Mouse (Mus musculus): ENCODE results near the gene Ablim1. TPM values are rescaled to one million over a fixed set of nuclear protein-coding genes. Genes with fewer than 3 reads are reported as not detected.

Ablim1 gene
- total and polyA plus RNA-seq, 3 experiments = 101 to 454 (median 418) TPM

GRCm38 (mm10) chr19:57007291-57007690 is 307.4 kb downstream of the Ablim1 start:
- Histone ChIP-seq H3K4me3 (peak overlapping the region; percentile 74), H3K27ac (peak overlapping the region; percentile 12; the same call in 1 of the 2 replicates), H3K79me2 (replicated peaks; ENCODE audit: control insufficient read depth, insufficient read depth, low read length) (no peaks in the 10 kb centered on the region), H3K27me3 (ENCODE audit: control insufficient read depth, insufficient read depth, low read length) (peaks cover 6% of the 10 kb centered on the region), H3K4me1 (ENCODE audit: control insufficient read depth, insufficient read depth, low read length) (peaks cover 3% of the 10 kb centered on the region; the same call in 1 of the 2 replicates), H3K9ac (ENCODE audit: low read depth, low read length) (peak overlapping the region; percentile 76), H3K36me3 (ENCODE audit: control insufficient read depth, insufficient read depth, low read length) (no peaks in the 10 kb centered on the region)
- 65% methylated on average over 16 of the region's 16 CpGs for WGBS
- peak; percentile 56 to 57 for DNase-seq
- peak; percentile 40 for TF ChIP-seq CTCF (IDR thresholded peaks at IDR 0.05)
- TF ChIP-seq POLR2A (IDR thresholded peaks at IDR 0.05; ENCODE audit: insufficient read depth, low read depth, low read length) = no peak
- TF ChIP-seq EP300 (IDR thresholded peaks at IDR 0.05; ENCODE audit: insufficient read depth, low read depth, low read length) = no peak
- intact Hi-C loops (cut with DNase I) = loop anchor here (5.0 kb wide), 1 partner anchor 65 kb away; no protein-coding TSS in a partner anchor

GRCm38 (mm10) chr19:57006841-57007240 is 307.9 kb downstream of the Ablim1 start:
- WGBS = 63% methylated on average over 13 of the region's 13 CpGs
- DNase-seq = no peak
- Histone ChIP-seq H3K4me3 (no peak overlapping the region; the same call in 1 of the 2 replicates), H3K79me2 (replicated peaks; ENCODE audit: control insufficient read depth, insufficient read depth, low read length) (no peaks in the 10 kb centered on the region), H3K27me3 (ENCODE audit: control insufficient read depth, insufficient read depth, low read length) (peaks cover 6% of the 10 kb centered on the region), H3K36me3 (ENCODE audit: control insufficient read depth, insufficient read depth, low read length) (no peaks in the 10 kb centered on the region), H3K27ac (peak overlapping the region; percentile 26), H3K4me1 (ENCODE audit: control insufficient read depth, insufficient read depth, low read length) (peaks cover 3% of the 10 kb centered on the region; the same call in 1 of the 2 replicates), H3K9ac (ENCODE audit: low read depth, low read length) (no peak overlapping the region)
- intact Hi-C loops (cut with DNase I) = loop anchor here (5.0 kb wide), 1 partner anchor 65 kb away; no protein-coding TSS in a partner anchor
- TF ChIP-seq EP300 (IDR thresholded peaks at IDR 0.05; ENCODE audit: insufficient read depth, low read depth, low read length) (no peak), POLR2A (IDR thresholded peaks at IDR 0.05; ENCODE audit: insufficient read depth, low read depth, low read length) (no peak), CTCF (IDR thresholded peaks at IDR 0.05) (no peak)

- no peaks in the 10 kb centered on the region for H3K79me2 ChIP-seq (replicated peaks; ENCODE audit: control insufficient read depth, insufficient read depth, low read length)
- H3K4me3 ChIP-seq = no peak overlapping the region
- no peak overlapping the region for H3K9ac ChIP-seq (ENCODE audit: low read depth, low read length)
- 57% methylated on average over 4 of the region's 4 CpGs for WGBS
- intact Hi-C loops (cut with DNase I) = loop anchor here (5.0 kb wide), 1 partner anchor 63 kb away; no protein-coding TSS in a partner anchor
- peaks cover 6% of the 10 kb centered on the region for H3K27me3 ChIP-seq (ENCODE audit: control insufficient read depth, insufficient read depth, low read length)
- peaks cover 3% of the 10 kb centered on the region; the same call in 1 of the 2 replicates for H3K4me1 ChIP-seq (ENCODE audit: control insufficient read depth, insufficient read depth, low read length)
- 0 out of 2 replicates have a peak, but pooled peaks have one; percentile 33 for TF ChIP-seq EP300 (IDR thresholded peaks at IDR 0.05; ENCODE audit: insufficient read depth, low read depth, low read length)
- no peak for TF ChIP-seq POLR2A (IDR thresholded peaks at IDR 0.05; ENCODE audit: insufficient read depth, low read depth, low read length)
- DNase-seq = peak; percentile 76 to 80
- H3K27ac ChIP-seq = no peak overlapping the region
- no peaks in the 10 kb centered on the region for H3K36me3 ChIP-seq (ENCODE audit: control insufficient read depth, insufficient read depth, low read length)
Measured at GRCm38 (mm10) chr19:57005062-57005461, 309.7 kb downstream of the Ablim1 start.

- TF ChIP-seq EP300 (IDR thresholded peaks at IDR 0.05; ENCODE audit: insufficient read depth, low read depth, low read length) = no peak
- peaks cover 3% of the 10 kb centered on the region; the same call in 1 of the 2 replicates for H3K4me1 ChIP-seq (ENCODE audit: control insufficient read depth, insufficient read depth, low read length)
- peak overlapping the region; percentile 40 for H3K27ac ChIP-seq
- H3K9ac ChIP-seq (ENCODE audit: low read depth, low read length) = no peak overlapping the region
- DNase-seq = peak in 1 of 2 experiments; percentile 40
- no peak overlapping the region for H3K4me3 ChIP-seq
- peaks cover 6% of the 10 kb centered on the region for H3K27me3 ChIP-seq (ENCODE audit: control insufficient read depth, insufficient read depth, low read length)
- H3K79me2 ChIP-seq (replicated peaks; ENCODE audit: control insufficient read depth, insufficient read depth, low read length) = no peaks in the 10 kb centered on the region
- intact Hi-C loops (cut with DNase I) = no loop called here
- H3K36me3 ChIP-seq (ENCODE audit: control insufficient read depth, insufficient read depth, low read length) = no peaks in the 10 kb centered on the region
- WGBS = 44% methylated on average over 7 of the region's 7 CpGs
Measured at GRCm38 (mm10) chr19:57003460-57003810, 311.3 kb downstream of the Ablim1 start.

GRCm38 (mm10) chr19:57002741-57003459 is 311.8 kb downstream of the Ablim1 start:
- Histone ChIP-seq H3K36me3 (ENCODE audit: control insufficient read depth, insufficient read depth, low read length) (no peaks in the 10 kb centered on the region), H3K4me3 (no peak overlapping the region), H3K79me2 (replicated peaks; ENCODE audit: control insufficient read depth, insufficient read depth, low read length) (no peaks in the 10 kb centered on the region), H3K27ac (peak overlapping the region; percentile 40), H3K27me3 (ENCODE audit: control insufficient read depth, insufficient read depth, low read length) (peaks cover 3% of the 10 kb centered on the region), H3K9ac (ENCODE audit: low read depth, low read length) (no peak overlapping the region), H3K4me1 (ENCODE audit: control insufficient read depth, insufficient read depth, low read length) (peaks cover 3% of the 10 kb centered on the region; the same call in 1 of the 2 replicates)
- 64% methylated on average over 12 of the region's 12 CpGs for WGBS
- intact Hi-C loops (cut with DNase I) = no loop called here
- no peak for DNase-seq
- TF ChIP-seq POLR2A (IDR thresholded peaks at IDR 0.05; ENCODE audit: insufficient read depth, low read depth, low read length) = no peak
- no peak for TF ChIP-seq EP300 (IDR thresholded peaks at IDR 0.05; ENCODE audit: insufficient read depth, low read depth, low read length)
- TF ChIP-seq CTCF (IDR thresholded peaks at IDR 0.05) = no peak

GRCm38 (mm10) chr19:57001926-57002325 is 312.8 kb downstream of the Ablim1 start:
- DNase-seq = no peak
- no peaks in the 10 kb centered on the region for H3K79me2 ChIP-seq (replicated peaks; ENCODE audit: control insufficient read depth, insufficient read depth, low read length)
- no peaks in the 10 kb centered on the region for H3K27me3 ChIP-seq (ENCODE audit: control insufficient read depth, insufficient read depth, low read length)
- intact Hi-C loops (cut with DNase I) = no loop called here
- H3K4me3 ChIP-seq = no peak overlapping the region
- H3K4me1 ChIP-seq (ENCODE audit: control insufficient read depth, insufficient read depth, low read length) = peaks cover 6% of the 10 kb centered on the region; the same call in 1 of the 2 replicates
- H3K36me3 ChIP-seq (ENCODE audit: control insufficient read depth, insufficient read depth, low read length) = no peaks in the 10 kb centered on the region
- no peak for TF ChIP-seq CTCF (IDR thresholded peaks at IDR 0.05)
- TF ChIP-seq EP300 (IDR thresholded peaks at IDR 0.05; ENCODE audit: insufficient read depth, low read depth, low read length) = no peak
- TF ChIP-seq POLR2A (IDR thresholded peaks at IDR 0.05; ENCODE audit: insufficient read depth, low read depth, low read length) = no peak
- WGBS = 98% methylated on average over 4 of the region's 4 CpGs
- no peak overlapping the region for H3K27ac ChIP-seq
- H3K9ac ChIP-seq (ENCODE audit: low read depth, low read length) = no peak overlapping the region

Data from heart, adult 2 months (tissue).